Mouse (Mus musculus) retina, adult 2 months (tissue): ENCODE data around the gene Gria1.

Experiments
- DNase-seq: peaks from one replicate; pipeline ENCODE4 v3.0.0-alpha.2; 2012; ENCODE audit warnings: low read depth, low spot score

The Gria1 gene

DNA sequence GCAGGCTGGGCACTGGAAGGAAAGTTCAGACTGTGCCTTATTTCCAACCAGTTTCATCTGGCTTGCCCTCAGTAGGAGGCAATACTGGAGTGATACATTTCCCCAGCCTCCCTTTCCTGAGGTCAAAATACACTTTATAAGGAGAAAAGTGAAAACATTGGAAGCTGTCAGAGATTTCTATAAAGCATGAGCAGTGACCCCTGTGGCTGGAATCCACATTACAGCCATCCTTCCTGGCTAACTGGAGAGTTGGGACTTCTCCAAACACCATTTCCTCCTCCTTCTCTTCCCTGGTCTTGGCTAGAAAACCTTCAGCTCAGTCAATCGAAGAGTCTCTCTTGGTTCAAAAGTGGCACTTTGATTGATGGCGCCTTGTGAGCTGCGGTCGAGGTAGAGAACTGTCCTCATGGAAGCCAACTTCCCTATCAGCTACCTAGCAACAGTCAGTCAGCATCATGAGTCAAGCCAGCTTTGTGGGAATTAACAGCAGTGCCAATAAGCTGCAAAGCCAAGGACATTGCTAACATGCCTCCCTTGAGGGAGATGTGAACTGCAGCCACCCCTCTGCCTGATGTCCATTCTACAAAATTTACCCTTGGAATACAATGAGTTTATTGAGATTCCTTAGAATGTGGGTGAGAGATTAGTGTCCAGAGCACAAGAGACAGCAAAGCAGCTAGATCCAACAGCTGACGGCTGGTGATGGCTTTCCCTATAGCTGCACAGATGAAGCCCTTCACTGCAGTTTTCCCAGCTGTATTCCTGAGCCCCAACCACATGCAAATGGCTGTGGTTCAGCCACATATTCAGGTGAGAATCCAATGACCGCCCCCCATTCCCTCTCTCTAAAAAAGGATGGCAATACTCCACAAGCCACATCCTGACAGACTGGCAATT is 40.7 kb downstream of the Gria1 start:
- no peak for DNase-seq

DNA sequence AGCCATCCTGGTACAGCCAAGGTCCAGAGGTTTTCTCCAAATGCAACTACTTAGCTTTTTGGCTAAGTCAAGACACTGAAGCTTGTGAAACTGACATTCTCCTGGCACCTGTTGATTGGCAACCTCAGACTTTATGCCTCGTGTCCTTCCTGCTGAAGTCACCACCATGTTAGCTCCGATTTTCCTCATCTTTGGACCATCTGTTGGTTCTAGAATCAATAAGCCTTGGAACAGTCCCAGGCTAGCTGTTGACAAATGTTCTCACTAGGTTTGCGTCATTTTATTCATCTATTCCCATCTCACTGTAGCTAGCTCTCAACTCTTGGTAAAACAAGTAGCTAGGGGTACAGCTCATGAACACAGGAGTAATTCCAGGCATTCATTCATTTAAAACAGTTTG is 51.3 kb downstream of the Gria1 start:
- DNase-seq: no peak

DNA sequence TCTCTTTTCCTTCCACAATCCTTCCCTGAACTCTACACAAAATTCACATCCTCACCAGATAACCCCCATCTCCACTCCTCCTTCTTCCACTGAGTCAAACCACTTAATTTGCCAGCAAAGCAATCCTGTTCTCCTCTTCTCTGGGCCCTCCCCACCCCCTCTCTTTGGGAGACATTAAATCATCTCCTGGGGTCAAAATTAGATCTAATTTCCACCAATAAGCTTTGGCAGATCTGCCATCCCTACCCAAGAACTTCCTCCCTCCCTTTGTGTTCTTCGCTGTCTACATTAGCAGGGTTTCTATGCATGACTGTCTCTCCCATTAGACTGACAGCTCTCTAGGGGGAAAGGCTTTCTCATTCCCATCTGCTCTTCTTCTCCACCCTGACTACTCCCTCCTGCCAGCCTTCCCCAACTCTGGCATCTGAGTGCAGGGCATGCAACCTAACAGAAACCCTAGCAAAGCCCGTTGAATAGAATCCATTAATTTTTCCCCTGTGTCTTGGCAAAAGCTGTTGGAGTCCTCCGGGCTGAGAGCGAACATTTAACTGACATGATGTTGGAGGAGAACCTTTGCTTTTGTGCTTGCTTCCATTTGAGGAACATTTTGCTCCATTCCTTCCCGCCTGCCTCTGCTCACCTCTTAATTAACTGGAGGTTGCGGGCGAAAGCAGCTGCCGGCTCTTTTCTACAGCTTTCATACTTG is 59.2 kb downstream of the Gria1 start:
- no peak for DNase-seq

DNA sequence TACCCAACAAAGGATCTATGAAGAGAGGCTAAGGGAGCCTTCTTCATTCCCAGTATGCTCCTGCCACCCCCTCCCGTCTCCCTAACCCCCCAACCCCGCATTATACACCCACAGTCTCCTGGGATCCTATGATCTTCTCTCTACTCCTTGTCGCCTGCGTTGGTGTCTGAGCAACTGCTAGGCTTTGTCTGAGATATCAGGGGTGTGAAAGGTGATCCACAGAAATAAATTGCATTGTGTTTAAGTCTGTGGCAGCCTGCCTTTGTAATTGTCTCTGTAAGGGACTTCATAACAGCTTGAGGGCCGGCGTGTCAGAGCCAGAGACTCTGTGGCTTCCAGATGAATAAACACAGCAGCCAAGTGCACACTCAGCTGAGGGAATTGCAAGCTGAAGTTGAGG is 61.0 kb downstream of the Gria1 start:
- DNase-seq: no peak

DNA sequence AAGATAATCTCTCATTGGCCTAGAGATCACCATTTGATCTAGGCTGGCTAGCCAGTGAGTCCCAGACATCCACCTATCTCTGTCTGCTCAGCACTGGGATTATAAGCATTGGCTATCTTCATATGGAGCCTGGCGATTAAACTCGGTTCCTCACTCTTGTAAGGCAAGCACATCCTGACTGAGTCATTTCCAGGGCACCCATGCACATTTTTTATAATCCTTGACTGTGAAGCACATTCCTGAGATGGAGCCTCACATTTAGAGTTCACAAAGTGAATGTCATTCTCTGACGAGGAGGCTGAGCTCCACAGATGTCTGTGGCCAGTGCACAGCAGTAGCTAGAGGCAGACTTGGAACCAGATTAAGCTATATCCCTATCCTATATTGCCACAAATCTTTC is 68.2 kb downstream of the Gria1 start:
- DNase-seq: no peak

- DNase-seq: no peak
These were observed 78.3 kb downstream of the Gria1 start for GRCm38 (mm10) chr11:57089527-57089926.

DNA sequence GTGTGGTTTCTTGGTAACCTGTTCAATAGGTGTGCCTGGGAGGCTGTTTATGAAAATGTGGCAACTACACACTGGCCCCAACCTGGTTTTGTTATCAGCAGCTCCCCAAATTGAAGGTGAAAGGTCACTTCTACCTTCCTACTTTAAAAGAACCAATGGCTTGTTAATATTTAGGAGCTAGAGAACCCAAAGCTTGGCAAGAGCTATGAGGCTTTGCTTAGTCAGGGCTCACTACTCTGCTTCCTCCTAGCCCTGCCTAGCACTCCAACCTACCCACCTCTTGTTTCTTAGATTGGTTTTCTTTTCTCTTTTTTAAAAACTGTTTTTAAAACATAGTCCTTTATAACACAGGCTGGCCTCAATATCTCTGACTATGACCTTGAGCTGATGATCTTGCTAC is 79.5 kb downstream of the Gria1 start:
- DNase-seq: no peak

DNA sequence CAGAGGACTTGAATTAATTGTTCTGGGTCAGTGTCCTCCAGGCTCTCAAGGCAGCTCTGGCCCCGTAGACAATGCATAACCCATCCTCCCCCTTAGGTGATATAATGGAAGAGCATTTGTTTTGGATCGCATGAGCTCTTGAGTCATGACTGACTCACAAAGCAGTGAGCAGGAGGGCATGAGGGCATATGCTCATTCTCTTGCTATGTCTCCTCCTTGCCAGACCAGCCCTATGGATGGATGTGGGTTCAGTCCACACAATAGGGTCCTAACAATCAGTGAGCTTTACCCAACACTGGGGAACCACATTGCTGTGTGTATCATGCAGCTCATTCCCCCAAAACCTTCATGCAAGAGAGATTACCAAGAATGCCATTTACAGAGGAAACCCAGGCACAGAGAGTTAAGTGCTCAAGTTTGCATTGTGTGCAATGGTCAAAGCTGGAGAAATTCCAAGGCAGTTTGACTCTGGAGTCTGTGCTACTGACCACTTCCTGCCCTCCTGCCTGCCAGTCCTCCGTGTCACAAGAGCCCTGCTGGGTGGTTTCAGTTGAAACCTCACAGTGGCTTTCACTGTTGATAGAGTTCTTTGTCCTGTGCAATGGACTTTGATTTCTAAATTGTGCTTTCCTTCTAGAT is 80.2 kb downstream of the Gria1 start:
- DNase-seq: no peak

- DNase-seq: no peak
These were observed 89.3 kb downstream of the Gria1 start for GRCm38 (mm10) chr11:57100491-57100890.

- DNase-seq: no peak
These were observed 92.6 kb downstream of the Gria1 start for GRCm38 (mm10) chr11:57103751-57104254.

DNA sequence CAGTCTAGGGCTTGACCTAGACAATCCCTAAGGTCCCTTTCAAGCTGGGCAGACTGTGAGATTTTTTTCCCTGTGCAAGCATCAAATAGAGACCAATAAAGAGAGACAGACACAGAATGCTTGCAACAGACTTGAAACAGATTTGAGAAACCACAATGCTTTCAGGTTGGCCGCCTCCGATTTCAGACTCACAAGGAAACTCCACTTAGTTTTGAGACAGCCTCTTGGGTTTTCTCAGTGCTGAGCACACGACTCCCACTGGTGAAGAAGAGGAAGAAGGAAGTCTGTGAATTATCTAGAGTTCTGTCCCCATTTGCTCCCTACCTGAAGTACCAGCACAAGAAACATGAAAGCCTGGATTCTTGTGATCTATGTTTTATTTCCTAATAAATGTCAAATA is 94.5 kb downstream of the Gria1 start:
- DNase-seq: no peak

- DNase-seq: no peak
These were observed 101.2 kb downstream of the Gria1 start for GRCm38 (mm10) chr11:57112386-57112785.

GRCm38 (mm10) chr11:57114410-57114809 is 103.2 kb downstream of the Gria1 start:
- DNase-seq: no peak

GRCm38 (mm10) chr11:57127066-57127465 is 115.9 kb downstream of the Gria1 start:
- no peak for DNase-seq

GRCm38 (mm10) chr11:57140162-57140780 is 129.1 kb downstream of the Gria1 start:
- DNase-seq: no peak

- DNase-seq: no peak
These were observed 132.5 kb downstream of the Gria1 start for GRCm38 (mm10) chr11:57143681-57144080.

GRCm38 (mm10) chr11:57145192-57145591 is 134.0 kb downstream of the Gria1 start:
- DNase-seq: no peak

GRCm38 (mm10) chr11:57145704-57146103 is 134.5 kb downstream of the Gria1 start:
- DNase-seq: no peak

GRCm38 (mm10) chr11:57151674-57152073 is 140.5 kb downstream of the Gria1 start:
- no peak for DNase-seq

DNA sequence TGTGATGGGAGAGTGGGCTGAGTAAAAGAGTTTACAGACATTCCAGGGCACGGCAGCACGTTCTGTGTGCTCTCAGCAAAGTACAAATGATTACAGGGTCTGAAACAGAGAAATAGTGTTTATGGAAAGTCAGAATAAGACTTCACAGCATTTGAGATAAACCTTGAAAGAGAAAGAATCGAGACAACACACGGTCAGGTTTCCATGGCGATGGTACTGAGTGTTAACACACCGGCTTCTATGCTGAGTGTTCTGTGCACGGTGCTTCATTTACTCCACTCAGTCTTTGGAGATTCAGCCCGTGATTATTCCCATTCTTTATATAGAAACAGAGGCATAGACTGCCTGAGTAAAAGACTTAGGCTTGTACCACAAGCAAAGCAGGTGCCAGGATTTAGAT is 143.8 kb downstream of the Gria1 start:
- DNase-seq: no peak

DNA sequence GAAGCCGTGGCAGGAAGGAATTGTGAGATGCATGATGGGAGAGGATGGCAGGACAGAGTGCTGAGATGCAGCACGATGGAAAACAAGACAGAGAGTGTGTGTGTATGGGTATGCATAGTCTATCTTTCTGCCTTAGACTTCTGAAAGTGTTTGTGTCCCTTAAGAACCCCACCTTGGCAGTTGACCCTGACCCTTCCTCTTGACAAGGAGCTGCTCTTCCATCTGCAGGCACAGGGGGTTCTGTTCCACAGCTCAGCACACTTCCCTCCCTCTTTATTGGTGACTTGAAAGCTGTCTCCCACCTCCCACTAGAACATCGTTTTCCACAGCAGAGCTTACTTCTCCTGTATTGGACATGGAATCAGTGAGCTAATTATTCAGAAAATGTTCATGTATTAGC is 148.2 kb downstream of the Gria1 start:
- DNase-seq: no peak

- DNase-seq: no peak
These were observed 148.9 kb downstream of the Gria1 start for GRCm38 (mm10) chr11:57160076-57160475.
